ENCODE assay signal across 27 mouse cellular contexts in the genomic region with DNA sequence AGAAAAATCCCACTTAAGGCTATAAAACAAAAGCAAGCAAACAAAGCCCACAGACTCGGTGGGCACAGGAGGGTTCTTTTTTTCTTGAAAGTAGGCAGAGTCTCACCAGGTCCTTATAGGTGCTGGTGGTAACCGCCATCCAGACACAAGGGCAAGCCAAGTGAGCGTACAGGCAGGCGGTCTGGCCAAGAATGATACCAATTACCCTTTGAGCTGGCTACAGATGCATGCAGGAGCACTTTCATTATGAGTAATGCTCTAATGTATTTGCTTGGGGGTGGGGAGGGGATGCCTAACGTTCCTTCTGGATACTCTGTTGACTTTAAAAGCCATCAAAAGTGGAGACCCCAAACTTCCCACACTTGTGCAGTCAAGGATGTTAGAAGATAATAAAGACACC. TPM values are rescaled to one million over a fixed set of nuclear protein-coding genes. Genes with fewer than 3 reads are reported as not detected.
DNase-seq lines count a peak whose midpoint lies in the region; ATAC-seq and TF ChIP-seq lines count a peak whose summit lies in the region.
"Had no signal": no experiment of that assay in that cellular context is flagged by ENCODE, and none has a peak within 500 bp of the region (broad histone marks: within the 10 kb centered on the region; RNA-seq: fewer than 3 reads in every experiment).

No protein-coding gene starts in this region.

- no peak overlapping the region for H3K27ac ChIP-seq in kidney, embryonic 16.5 days (ENCODE audit: low read length)
- H3K27ac ChIP-seq in small intestine, adult 2 months (ENCODE audit: insufficient read depth, low read depth, low read length), result peak overlapping the region; percentile 52; the same call in 1 of the 2 replicates
- H3K27ac ChIP-seq: forebrain, embryonic 10.5 days; hindbrain, embryonic 15.5 days; limb, embryonic 10.5 days; stomach, postnatal 0 days had no signal

- no peaks in the 10 kb centered on the region for H3K36me3 ChIP-seq in kidney, embryonic 16.5 days (ENCODE audit: insufficient read depth, low read length)
- H3K36me3 ChIP-seq in megakaryocyte, embryonic 14.5 days (replicated peaks; ENCODE audit: low read length), result peaks cover 51% of the 10 kb centered on the region
- H3K36me3 ChIP-seq in small intestine, adult 2 months (ENCODE audit: control insufficient read depth, insufficient read depth, low read length), result no peaks in the 10 kb centered on the region
- H3K36me3 ChIP-seq: forebrain, embryonic 10.5 days; hindbrain, embryonic 15.5 days; limb, embryonic 10.5 days had no signal

- POLR2A ChIA-PET in Patski (lab: Charles Lee), result interaction anchor here (1.5 kb wide), 1 partner anchor 69 kb away, joined by 4 read pairs; no protein-coding TSS in a partner anchor

- no peaks in the 10 kb centered on the region for H3K9me3 ChIP-seq in kidney, embryonic 16.5 days (ENCODE audit: low read length)
- no peaks in the 10 kb centered on the region for H3K9me3 ChIP-seq in megakaryocyte, embryonic 14.5 days
- H3K9me3 ChIP-seq: forebrain, embryonic 10.5 days; G1E; hindbrain, embryonic 15.5 days; limb, embryonic 10.5 days had no signal

- H3K27me3 ChIP-seq in kidney, embryonic 16.5 days (ENCODE audit: insufficient read depth, low read length), result no peaks in the 10 kb centered on the region
- H3K27me3 ChIP-seq in megakaryocyte, embryonic 14.5 days (replicated peaks), result no peaks in the 10 kb centered on the region
- no peaks in the 10 kb centered on the region for H3K27me3 ChIP-seq in Patski
- no peaks in the 10 kb centered on the region for H3K27me3 ChIP-seq in small intestine, adult 2 months (ENCODE audit: control insufficient read depth, insufficient read depth, low read length)
- H3K27me3 ChIP-seq: hindbrain, embryonic 15.5 days had no signal

- in situ Hi-C loops in Patski (cut with MboI; ENCODE audit: low pct_unique_long_range_greater_than_20kb), result no loop called here

- H3K9ac ChIP-seq in kidney, embryonic 16.5 days (replicated peaks; ENCODE audit: low read length), result no peak overlapping the region
- H3K9ac ChIP-seq: forebrain, postnatal 0 days; hindbrain, embryonic 15.5 days had no signal

- peak; percentile 34 for DNase-seq in kidney, adult 18-20 months
- no peak for DNase-seq in Patski (ENCODE audit: low read depth, low spot score)
- no peak for DNase-seq in ovary, adult 18-20 months (ENCODE audit: low spot score)
- DNase-seq: forebrain, postnatal 0 days; heart, postnatal 4 days; layer of hippocampus, adult 9-11 months; lung, adult 18-20 months; lung, postnatal 14 days; right cerebral cortex, postnatal 25 days had no signal

- no peak for ATAC-seq in kidney, embryonic 16.5 days (ENCODE audit: low FRiP score, low TSS enrichment)
- ATAC-seq in megakaryocyte, adult 5-6 weeks (ENCODE audit: poor library complexity, severe bottlenecking), result no peak
- peak; percentile 29 for ATAC-seq in Patski
- ATAC-seq: forebrain, postnatal 0 days; intestine, embryonic 16.5 days had no signal

- no peak for TF ChIP-seq POLR2A in small intestine, adult 2 months (IDR thresholded peaks at IDR 0.05; ENCODE audit: low read depth, low read length)

- no peak for TF ChIP-seq CTCF in Patski (IDR thresholded peaks at IDR 0.05)
- no peak for TF ChIP-seq CTCF in small intestine, adult 2 months (IDR thresholded peaks at IDR 0.05; ENCODE audit: extremely low read depth, insufficient read length, insufficient replicate concordance, low read depth, low read length)

- WGBS in kidney, embryonic 16.5 days, result 76% methylated on average over 5 of the region's 5 CpGs
- 32% methylated on average over 5 of the region's 5 CpGs for WGBS in small intestine, adult 2 months

- H3K4me1 ChIP-seq in kidney, embryonic 16.5 days (ENCODE audit: insufficient read depth, low read length), result peaks cover 20% of the 10 kb centered on the region
- H3K4me1 ChIP-seq in megakaryocyte, embryonic 14.5 days, result peaks cover 94% of the 10 kb centered on the region
- H3K4me1 ChIP-seq in small intestine, adult 2 months (ENCODE audit: control insufficient read depth, insufficient read depth, insufficient read length, low read length), result peaks cover 41% of the 10 kb centered on the region

- CTCF ChIA-PET in Patski (lab: Charles Lee), result no interaction called here

- no peak overlapping the region for H3K4me2 ChIP-seq in kidney, embryonic 16.5 days (replicated peaks; ENCODE audit: low read depth, low read length)
- H3K4me2 ChIP-seq: hindbrain, embryonic 15.5 days had no signal

- H3K4me3 ChIP-seq in kidney, embryonic 16.5 days (ENCODE audit: low read length), result no peak overlapping the region
- peak overlapping the region; percentile 64 for H3K4me3 ChIP-seq in megakaryocyte, embryonic 14.5 days (replicated peaks)
- H3K4me3 ChIP-seq in small intestine, adult 2 months (ENCODE audit: low read depth, low read length), result no peak overlapping the region
- H3K4me3 ChIP-seq: forebrain, embryonic 10.5 days; hindbrain, embryonic 15.5 days; limb, embryonic 10.5 days had no signal

RNA-seq across cellular contexts. Expression of a gene that starts 7.9 kb away (rescaled TPM):
- 23.2 and 23.7 TPM in 2 replicates for polyA plus RNA-seq in kidney, embryonic 16.5 days (2015; fragmentation: Nextera tagmentation; extraction: Ambion mirVana)
- polyA plus RNA-seq in megakaryocyte, embryonic 14.5 days (2012; ENCODE audit: insufficient read depth, low replicate concordance), result 117 and 140 TPM in 2 replicates
- 108 and 122 TPM in 2 replicates for total RNA-seq in megakaryocyte, adult 5-6 weeks (2015)
- total RNA-seq in megakaryocyte, adult 5-6 weeks (2017), result 61.7 and 64.4 TPM in 2 replicates
- polyA plus RNA-seq in Patski (2021), result 20.0 TPM
- polyA plus RNA-seq in small intestine, adult 2 months (2012; rRNA removed), result 22.2 and 55.1 TPM in 2 replicates

RNA-seq across cellular contexts. Expression of a gene that starts 14.1 kb away (rescaled TPM):
- polyA plus RNA-seq in kidney, embryonic 16.5 days (2015; fragmentation: Nextera tagmentation; extraction: Ambion mirVana), result not detected in 2 replicates
- polyA plus RNA-seq in megakaryocyte, embryonic 14.5 days (2012; ENCODE audit: insufficient read depth, low replicate concordance), result not detected in 2 replicates
- total RNA-seq in megakaryocyte, adult 5-6 weeks (2015), result not detected in 2 replicates
- total RNA-seq in megakaryocyte, adult 5-6 weeks (2017), result not detected in 2 replicates
- polyA plus RNA-seq in Patski (2021), result not detected
- polyA plus RNA-seq in small intestine, adult 2 months (2012; rRNA removed), result not detected in 2 replicates
- total RNA-seq: adrenal gland, postnatal 4 days; forebrain, postnatal 0 days; G1E; gastrocnemius, adult 18-20 months; granulocyte monocyte progenitor cell, adult 5-6 weeks; heart, postnatal 4 days; left cerebral cortex, adult 8-10 months; midbrain, postnatal 0 days; neutrophil, adult 5-6 weeks had no signal
- polyA plus RNA-seq: CD4-positive, CD25-positive, alpha-beta regulatory T cell, adult 4 months; forebrain, embryonic 10.5 days; forebrain, postnatal 0 days; G1E; heart, embryonic 14.5 days; hindbrain, embryonic 15.5 days; intestine, embryonic 16.5 days; limb, embryonic 10.5 days; midbrain, postnatal 0 days; stomach, postnatal 0 days had no signal
